Mouse (Mus musculus) thymus, postnatal 4 days (tissue): ENCODE measurements around the gene Acbd6.
A peak's percentile ranks its signal among the peaks of the same experiment; 100 is the strongest.

Experiments
- DNase-seq: peaks from one replicate; pipeline ENCODE4 v3.0.0; 2021

The Acbd6 gene

DNA sequence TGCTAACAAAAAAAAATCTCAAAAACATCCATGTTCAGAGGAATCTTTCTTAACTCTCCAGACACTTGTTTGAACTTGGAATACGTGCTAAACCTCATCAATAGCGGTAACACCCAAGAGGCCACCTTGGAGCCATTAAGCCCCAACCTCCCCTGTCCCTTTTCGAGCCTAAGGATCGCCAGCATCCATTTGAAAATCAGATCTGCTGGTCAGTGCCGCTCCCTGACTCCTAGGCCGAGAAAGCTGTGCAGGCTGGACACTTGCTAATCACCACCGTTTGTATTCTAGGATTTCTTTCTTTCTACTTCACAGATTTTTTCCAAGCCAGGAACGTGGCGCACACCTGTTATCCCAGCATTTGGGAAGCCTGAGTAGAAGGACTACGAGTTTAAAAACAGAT, 169.9 kb downstream of the Acbd6 start:
- no peak for DNase-seq

DNA sequence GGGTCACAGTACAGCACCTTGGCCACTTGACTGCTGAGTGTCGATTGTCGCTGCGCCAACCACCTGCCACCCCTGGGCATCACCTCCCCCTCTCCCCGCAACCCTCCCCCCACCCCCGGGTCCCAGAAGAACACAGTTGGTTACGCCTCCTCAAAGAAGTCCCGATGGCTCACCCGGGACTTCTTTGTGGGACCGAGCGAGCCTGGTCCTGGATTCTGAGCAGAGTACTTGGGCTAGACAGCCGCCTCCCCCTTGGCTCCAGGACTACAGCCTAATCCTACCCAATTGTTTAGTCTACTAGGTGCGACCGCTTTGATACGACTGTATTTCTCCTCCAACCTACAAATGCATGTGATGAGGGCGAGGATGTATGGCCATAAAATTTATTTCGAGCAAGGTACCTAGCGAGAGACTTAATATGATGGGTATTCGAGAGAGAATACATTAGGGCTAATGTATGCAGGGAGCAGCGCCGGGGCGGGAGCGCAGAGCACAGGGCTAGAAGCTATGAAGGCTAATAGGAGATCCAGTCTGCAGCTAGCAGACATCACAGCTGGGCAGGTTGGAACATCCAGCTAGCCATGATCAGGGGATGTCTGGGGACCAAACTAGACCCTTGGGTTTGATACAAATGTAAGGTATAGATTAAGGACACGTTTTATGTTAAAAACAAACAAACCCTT, 171.3 kb downstream of the Acbd6 start:
- DNase-seq: no peak

DNA sequence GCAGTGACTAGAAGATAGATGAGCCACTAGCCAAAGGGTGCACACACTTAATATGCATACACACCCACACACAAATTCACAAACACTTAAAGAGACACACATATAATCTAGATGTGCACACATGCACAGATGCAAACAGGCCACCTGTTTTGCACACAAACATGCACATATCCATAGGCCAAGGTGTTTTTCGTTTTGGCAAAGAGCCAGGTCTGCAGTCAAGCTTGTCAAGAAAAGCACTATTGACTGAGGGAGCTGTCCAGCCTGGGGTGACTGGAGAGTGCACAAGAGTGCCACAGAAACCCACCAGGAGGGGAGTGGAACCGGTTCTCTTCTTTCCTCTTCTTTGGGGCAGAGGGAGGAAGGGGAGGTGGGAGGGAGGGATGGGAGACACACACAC, 173.2 kb downstream of the Acbd6 start:
- DNase-seq: no peak

DNA sequence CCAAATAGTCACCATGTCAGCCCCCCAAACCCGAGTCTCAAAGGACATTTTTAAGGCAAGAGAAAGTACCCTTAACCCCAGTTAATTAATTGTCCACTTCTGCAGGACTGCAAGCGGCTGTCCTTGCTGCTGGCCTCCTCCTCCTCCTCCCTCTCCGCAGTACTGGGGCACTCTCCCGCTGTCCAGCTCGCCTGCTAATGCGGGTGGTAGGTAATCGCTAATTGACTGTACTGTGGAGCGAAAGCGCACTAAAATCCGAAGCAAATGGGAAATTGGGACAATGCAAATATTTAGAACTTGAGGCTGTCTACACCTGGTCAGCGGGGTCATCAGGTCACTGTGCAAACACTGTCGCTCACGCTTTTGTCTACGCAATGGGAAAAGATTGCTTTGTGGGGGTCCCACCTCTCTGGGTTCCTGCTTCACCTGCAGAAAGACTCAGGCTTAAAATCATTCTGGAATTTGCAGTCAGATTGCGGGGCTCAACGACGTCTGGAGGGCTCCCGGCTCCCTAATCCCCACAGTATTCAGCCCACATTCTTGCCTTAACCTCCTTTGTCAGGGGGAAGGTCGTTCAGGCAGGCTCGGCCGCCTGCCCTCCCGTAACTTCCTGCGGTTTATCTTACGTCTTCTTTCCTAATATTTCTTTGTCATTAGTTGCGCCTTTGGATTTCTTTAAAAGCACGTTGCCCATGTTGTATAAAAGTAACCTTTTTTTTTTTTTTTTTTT, 178.3 kb downstream of the Acbd6 start:
- no peak for DNase-seq

DNA sequence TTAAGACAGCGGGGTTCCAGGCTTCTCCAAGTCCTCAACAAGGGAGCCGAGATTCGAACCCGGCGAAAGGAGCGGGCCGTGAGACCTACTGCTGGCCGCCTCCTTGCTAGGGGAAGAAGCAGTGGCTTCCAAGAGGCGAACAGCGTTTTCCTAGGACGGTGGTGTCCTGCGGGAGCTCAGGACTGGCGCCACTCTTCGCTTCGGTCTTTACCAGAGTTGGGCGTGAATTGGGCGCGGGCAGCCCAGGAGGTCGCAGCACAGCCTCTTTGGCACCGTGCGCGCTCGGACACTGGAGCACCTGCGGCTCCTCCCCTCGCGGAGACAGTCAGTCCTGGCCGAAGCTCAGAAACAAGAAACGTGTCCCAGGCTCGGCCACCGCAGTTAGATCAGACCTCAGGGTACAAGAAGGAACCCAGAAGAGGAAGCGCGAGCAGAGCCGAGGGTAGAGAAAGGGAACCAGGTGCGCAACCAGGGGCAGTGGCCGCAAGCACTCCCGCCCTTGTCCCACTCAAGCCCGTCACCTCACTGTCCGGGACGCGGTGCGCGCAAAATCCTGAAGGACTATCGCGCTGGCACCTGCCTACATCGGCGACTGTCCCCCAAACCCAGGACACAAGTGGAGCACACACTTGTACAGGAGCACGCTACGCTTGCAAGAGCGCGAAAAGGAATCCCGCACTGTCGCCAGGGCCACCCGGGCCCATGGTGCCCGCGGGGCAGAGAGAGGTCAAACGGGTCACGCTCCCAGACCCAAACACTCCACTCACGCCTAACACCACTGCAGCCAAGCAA, 179.3 kb downstream of the Acbd6 start:
- peak; percentile 15 for DNase-seq

DNA sequence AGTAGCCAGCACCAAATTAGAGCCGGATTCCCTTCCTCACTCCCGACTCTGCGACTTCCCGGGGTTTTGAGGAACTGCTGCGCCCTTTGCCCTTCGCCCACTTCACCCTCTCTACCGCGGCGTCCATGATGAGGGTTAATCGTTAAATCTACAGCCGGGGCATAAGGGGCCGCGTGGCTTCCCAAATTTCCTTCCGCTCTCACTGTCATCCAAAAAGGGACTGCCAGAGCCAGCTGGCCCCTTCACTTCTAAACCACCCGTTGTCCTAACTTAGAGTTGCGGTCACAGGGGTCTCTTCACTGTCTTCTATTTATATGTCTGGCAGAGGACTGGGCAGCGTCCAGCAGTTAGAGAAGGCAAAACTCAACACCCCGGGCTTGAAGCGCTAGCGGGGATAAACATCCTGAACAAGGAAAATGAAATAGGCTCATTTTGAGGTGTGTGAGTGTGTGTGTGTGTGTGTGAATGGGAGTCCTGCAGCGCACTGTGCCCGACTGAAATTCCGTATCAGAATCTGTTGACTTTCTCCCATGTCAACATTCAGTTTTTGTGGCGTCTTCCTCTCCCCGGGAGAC, 180.0 kb downstream of the Acbd6 start:
- DNase-seq: no peak
